Mouse (Mus musculus): Measurements from ENCODE around the gene Tuba4a.

DNA sequence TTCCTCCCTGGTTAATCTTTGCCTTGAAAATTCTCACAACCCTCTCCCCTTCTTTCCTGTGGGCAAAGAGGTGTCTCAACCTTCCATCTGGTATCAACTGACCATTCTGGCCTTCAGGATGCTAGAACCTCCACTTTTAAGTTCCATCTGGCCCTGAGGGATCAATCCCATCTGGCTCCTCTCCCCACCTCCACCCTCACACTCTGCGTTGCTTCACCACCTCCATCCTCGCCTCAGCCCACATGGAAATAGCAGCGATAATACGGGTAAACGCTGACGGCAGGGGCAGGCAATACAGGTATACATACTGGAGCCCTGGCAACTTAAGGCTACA lies 1.8 kb downstream of the Tuba4a start:
- TF ChIP-seq EP300 (IDR thresholded peaks at IDR 0.05; ENCODE audit: low read depth) = no peak
- no peak for TF ChIP-seq CTCF (IDR thresholded peaks at IDR 0.05; ENCODE audit: low read depth)

All from heart, postnatal 0 days (tissue).